Mouse (Mus musculus) MEL (cell line): ENCODE measurements around the gene Rhobtb1. TPM values are rescaled to one million over a fixed set of nuclear protein-coding genes. Genes with fewer than 3 reads are reported as not detected.

Experiments
- DNase-seq: peaks from one replicate; pipeline ENCODE4 v3.0.0; 2011; ENCODE audit warnings: low read depth, low spot score
- H3K27ac ChIP-seq: 2 replicates; pipeline ENCODE4 v1.5.1; 2012; ENCODE audit warnings: low read depth, mild to moderate bottlenecking, control low read depth, low read length, moderate library complexity; ENCODE audit not compliant: control insufficient read depth
- H3K27me3 ChIP-seq, 2 experiments: fragments of 150-350 bp in 1 of 2; sonication (generic) in 1 of 2; 2 replicates each; pipeline ENCODE4 v1.6.1; 2012; ENCODE audit warnings: low read length in 2 of 2, mild to moderate bottlenecking in 2 of 2, improper control_type of control experiment in 1 of 2, moderate library complexity in 1 of 2; ENCODE audit not compliant: insufficient read depth in 2 of 2, control insufficient read depth in 1 of 2
- H3K36me3 ChIP-seq, 2 experiments: 2 replicates each; pipeline ENCODE4 v1.6.1; 2012 to 2014; ENCODE audit warnings: low read length in 2 of 2, improper control_type of control experiment in 1 of 2, inconsistent platforms in 1 of 2, mild to moderate bottlenecking in 1 of 2; ENCODE audit not compliant: insufficient read depth in 2 of 2, control insufficient read depth in 1 of 2
- H3K4me1 ChIP-seq, 2 experiments: fragments of 150-350 bp in 1 of 2; sonication (generic) in 1 of 2; 2 replicates each; pipeline ENCODE4 v1.6.1; 2012; ENCODE audit warnings: low read length in 2 of 2, improper control_type of control experiment in 1 of 2, mild to moderate bottlenecking in 1 of 2; ENCODE audit not compliant: insufficient read depth in 2 of 2, control insufficient read depth in 1 of 2
- H3K4me3 ChIP-seq, 2 experiments: fragments of 150-350 bp in 1 of 2; sonication (generic) in 1 of 2; 2 replicates each; pipeline ENCODE4 v1.5.1; 2012; ENCODE audit warnings: low read depth in 2 of 2, low read length in 2 of 2, mild to moderate bottlenecking in 2 of 2, moderate library complexity in 2 of 2, control low read depth in 1 of 2, improper control_type of control experiment in 1 of 2; ENCODE audit not compliant: control insufficient read depth in 1 of 2, insufficient read depth in 1 of 2
- H3K79me2 ChIP-seq: 2 replicates; pipeline ENCODE4 v1.6.1; 2012; ENCODE audit warnings: mild to moderate bottlenecking, low read length, moderate library complexity; ENCODE audit not compliant: control insufficient read depth, poor library complexity, insufficient read depth
- H3K9ac ChIP-seq: 2 replicates; pipeline ENCODE4 v1.6.1; 2012; ENCODE audit warnings: low read depth, mild to moderate bottlenecking, control low read depth, low read length, moderate library complexity; ENCODE audit not compliant: control insufficient read depth, poor library complexity, severe bottlenecking
- H3K9me3 ChIP-seq: fragments of 150-350 bp; sonication (generic); replicated peaks from 2 replicates; pipeline ENCODE4 v1.6.1; 2012; ENCODE audit warnings: mild to moderate bottlenecking, low read length, improper control_type of control experiment, moderate library complexity; ENCODE audit not compliant: insufficient read depth
- CHD1 ChIP-seq: IDR thresholded peaks from 2 replicates; pipeline ENCODE4 v1.6.1; 2012; ENCODE audit warnings: low read depth, mild to moderate bottlenecking, inconsistent platforms, low read length, improper control_type of control experiment
- CHD2 ChIP-seq: IDR thresholded peaks from 2 replicates; pipeline ENCODE4 v1.6.1; 2011; ENCODE audit warnings: low read length, improper control_type of control experiment
- CTCF ChIP-seq, 3 experiments: IDR thresholded peaks in 2 of 3; conservative IDR thresholded peaks in 1 of 3; 2 replicates each; pipeline ENCODE4 v1.5.1; 2011 to 2012; ENCODE audit warnings: low read length in 3 of 3, low read depth in 2 of 3, mild to moderate bottlenecking in 2 of 3, improper control_type of control experiment in 1 of 3, inconsistent platforms in 1 of 3, mixed read lengths in 1 of 3, moderate library complexity in 1 of 3; ENCODE audit not compliant: control insufficient read depth in 1 of 3, insufficient read depth in 1 of 3, poor library complexity in 1 of 3, severe bottlenecking in 1 of 3
- ELF1 ChIP-seq: IDR thresholded peaks from 2 replicates; pipeline ENCODE4 v1.6.1; 2014; ENCODE audit warnings: low read depth, mild to moderate bottlenecking, inconsistent platforms, low read length, improper control_type of control experiment, moderate library complexity
- ETS1 ChIP-seq: IDR thresholded peaks from 2 replicates; pipeline ENCODE4 v1.6.1; 2012; ENCODE audit warnings: low read depth, mild to moderate bottlenecking, inconsistent platforms, low read length, improper control_type of control experiment, moderate library complexity
- GABPA ChIP-seq: IDR thresholded peaks from 2 replicates; pipeline ENCODE4 v1.6.1; 2012; ENCODE audit warnings: low read depth, mild to moderate bottlenecking, inconsistent platforms, low read length, improper control_type of control experiment, moderate library complexity
- GATA1 ChIP-seq: IDR thresholded peaks from 2 replicates; pipeline ENCODE4 v1.6.1; 2011; ENCODE audit warnings: low read depth, low read length, improper control_type of control experiment
- HCFC1 ChIP-seq: IDR thresholded peaks from 2 replicates; pipeline ENCODE4 v1.6.1; 2012; ENCODE audit warnings: low read depth, mild to moderate bottlenecking, inconsistent platforms, low read length, improper control_type of control experiment, moderate library complexity
- JUND ChIP-seq: IDR thresholded peaks from 2 replicates; pipeline ENCODE4 v1.6.1; 2011; ENCODE audit warnings: low read depth, mild to moderate bottlenecking, improper control_type of control experiment, low read length
- MAFK ChIP-seq: IDR thresholded peaks from 2 replicates; pipeline ENCODE4 v1.6.1; 2011; ENCODE audit warnings: low read depth, mild to moderate bottlenecking, low read length, improper control_type of control experiment, borderline replicate concordance
- MAX ChIP-seq: IDR thresholded peaks from 2 replicates; pipeline ENCODE4 v1.6.1; 2011; ENCODE audit warnings: low read length, improper control_type of control experiment
- MXI1 ChIP-seq: IDR thresholded peaks from 2 replicates; pipeline ENCODE4 v1.6.1; 2011; ENCODE audit warnings: mild to moderate bottlenecking, low read depth, low read length, improper control_type of control experiment
- MYB ChIP-seq: IDR thresholded peaks from 2 replicates; pipeline ENCODE4 v1.6.1; 2011; ENCODE audit warnings: mild to moderate bottlenecking, low read depth, low read length, improper control_type of control experiment
- MYC ChIP-seq: IDR thresholded peaks from 2 replicates; pipeline ENCODE4 v1.6.1; 2011; ENCODE audit warnings: low read depth, mild to moderate bottlenecking, low read length, improper control_type of control experiment, moderate library complexity
- POLR2A ChIP-seq, 2 experiments: IDR thresholded peaks; 2 replicates each; pipeline ENCODE4 v1.6.1; 2011 to 2012; ENCODE audit warnings: low read length in 2 of 2, mild to moderate bottlenecking in 2 of 2, control low read depth in 1 of 2, improper control_type of control experiment in 1 of 2, low read depth in 1 of 2, moderate library complexity in 1 of 2; ENCODE audit not compliant: control insufficient read depth in 1 of 2, insufficient read depth in 1 of 2, poor library complexity in 1 of 2
- POLR2AphosphoS5 ChIP-seq: IDR thresholded peaks from 2 replicates; pipeline ENCODE4 v1.6.1; 2012; ENCODE audit warnings: low read depth, borderline replicate concordance, mild to moderate bottlenecking, inconsistent platforms, low read length, moderate library complexity, mixed read lengths
- SIN3A ChIP-seq: IDR thresholded peaks from 2 replicates; pipeline ENCODE4 v1.6.1; 2012; ENCODE audit warnings: low read length, improper control_type of control experiment, inconsistent platforms
- SMC3 ChIP-seq: IDR thresholded peaks from 2 replicates; pipeline ENCODE4 v1.6.1; 2011; ENCODE audit warnings: low read depth, low read length, improper control_type of control experiment
- TAL1 ChIP-seq: IDR thresholded peaks from 2 replicates; pipeline ENCODE4 v1.6.1; 2012; ENCODE audit warnings: mild to moderate bottlenecking, inconsistent platforms, low read length, moderate library complexity, mixed read lengths
- TBP ChIP-seq: IDR thresholded peaks from 2 replicates; pipeline ENCODE4 v1.8.0; 2011; ENCODE audit warnings: low read depth, low read length, improper control_type of control experiment
- TCF12 ChIP-seq: IDR thresholded peaks from 2 replicates; pipeline ENCODE4 v1.6.1; 2014; ENCODE audit warnings: low read depth, mild to moderate bottlenecking, inconsistent platforms, low read length, improper control_type of control experiment, moderate library complexity
- USF2 ChIP-seq, 2 experiments: IDR thresholded peaks; 2 replicates each; pipeline ENCODE4 v1.6.1; 2011 to 2012; ENCODE audit warnings: improper control_type of control experiment in 2 of 2, low read length in 2 of 2, borderline replicate concordance in 1 of 2, inconsistent platforms in 1 of 2, low read depth in 1 of 2, mild to moderate bottlenecking in 1 of 2; ENCODE audit not compliant: insufficient read depth in 1 of 2
- ZKSCAN1 ChIP-seq: IDR thresholded peaks from 2 replicates; pipeline ENCODE4 v1.6.1; 2012; ENCODE audit warnings: low read depth, mild to moderate bottlenecking, inconsistent platforms, low read length, improper control_type of control experiment, moderate library complexity
- ZNF384 ChIP-seq: IDR thresholded peaks from 2 replicates; pipeline ENCODE4 v1.6.1; 2012; ENCODE audit warnings: low read depth, mild to moderate bottlenecking, inconsistent platforms, low read length, improper control_type of control experiment
- polyA plus RNA-seq, 2 experiments: library from polyadenylated mRNA; stranded (reverse) in 1 of 2; unstranded in 1 of 2; fragments of >175 nt in 1 of 2; fragments of >200 nt in 1 of 2; gene quantifications; 2 replicates each; pipeline versions ENCODE4 v1.2.1 to v1.2.4; 2012; ENCODE audit warnings: low replicate concordance in 2 of 2, low read depth in 1 of 2; ENCODE audit not compliant: insufficient read length in 2 of 2, insufficient read depth in 1 of 2, missing spikeins in 1 of 2
- total RNA-seq: library from RNA; depleted of rRNA; stranded (reverse); fragments of 300-350 nt; gene quantifications from 2 replicates; pipeline ENCODE4 v1.2.3, GENCODE M21; 2012

The Rhobtb1 gene
- total and polyA plus RNA-seq, 3 experiments, result not detected

GRCm38 (mm10) chr10:69311867-69312266, 160.6 kb downstream of the Rhobtb1 start:
- H3K27me3 ChIP-seq, result no peaks in the 10 kb centered on the region
- no peak overlapping the region for H3K9ac ChIP-seq
- no peaks in the 10 kb centered on the region for H3K9me3 ChIP-seq
- no peaks in the 10 kb centered on the region for H3K36me3 ChIP-seq
- no peaks in the 10 kb centered on the region for H3K79me2 ChIP-seq
- DNase-seq, result no peak
- TF ChIP-seq HCFC1 (no peak), TCF12 (no peak), MYB (no peak), MAFK (no peak), ZNF384 (no peak), CHD1 (no peak), GATA1 (no peak), MYC (no peak), ETS1 (no peak), SIN3A (no peak), GABPA (no peak), ELF1 (no peak), SMC3 (no peak), CHD2 (no peak), MAX (no peak)
- H3K27ac ChIP-seq, result no peak overlapping the region
- H3K4me3 ChIP-seq, result no peak overlapping the region
- H3K4me1 ChIP-seq, result no peaks in the 10 kb centered on the region

DNA sequence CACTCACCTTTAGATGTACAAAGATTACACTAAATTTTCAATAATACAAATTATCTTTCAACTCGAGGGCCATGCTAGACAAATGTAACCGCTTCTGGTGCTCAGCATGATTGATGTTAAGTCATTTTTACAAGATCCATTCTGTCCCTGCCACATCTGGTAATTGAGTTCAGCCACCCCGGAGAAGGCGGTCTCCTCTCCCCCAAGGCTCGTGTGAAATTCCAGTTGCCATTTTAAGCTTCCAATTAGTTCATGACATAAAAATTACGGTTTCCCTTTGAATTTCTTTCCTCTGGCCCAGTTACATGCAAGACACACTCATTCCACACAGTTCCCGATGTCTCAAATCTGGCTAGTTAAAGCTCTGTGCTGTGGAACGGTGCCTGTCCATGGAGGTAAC, 162.7 kb downstream of the Rhobtb1 start:
- no peak for TF ChIP-seq TAL1
- TF ChIP-seq GABPA, result no peak
- TF ChIP-seq MXI1, result no peak
- TF ChIP-seq JUND, result no peak
- TF ChIP-seq SMC3, result no peak
- TF ChIP-seq ZKSCAN1, result no peak
- no peak for TF ChIP-seq TBP
- TF ChIP-seq POLR2AphosphoS5, result no peak
- TF ChIP-seq SIN3A, result no peak
- TF ChIP-seq ELF1, result no peak
- no peak for TF ChIP-seq CHD2
- TF ChIP-seq USF2 (IDR thresholded peaks at IDR 0.05; ENCODE audit: borderline replicate concordance in 1 of 2, insufficient read depth in 1 of 2, low read depth in 1 of 2, low read length in 2 of 2), result no peak
- no peak for TF ChIP-seq CTCF (IDR thresholded peaks at IDR 0.05 in 2 of 3, conservative IDR thresholded peaks at IDR 0.05 in 1 of 3; ENCODE audit: control insufficient read depth in 1 of 3, insufficient read depth in 1 of 3, low read depth in 2 of 3, low read length in 3 of 3, poor library complexity in 1 of 3, severe bottlenecking in 1 of 3)
- TF ChIP-seq POLR2A (IDR thresholded peaks at IDR 0.05; ENCODE audit: control insufficient read depth in 1 of 2, insufficient read depth in 1 of 2, low read depth in 1 of 2, low read length in 2 of 2, poor library complexity in 1 of 2), result no peak
- Histone ChIP-seq H3K79me2 (no peaks in the 10 kb centered on the region), H3K4me3 (no peak overlapping the region), H3K36me3 (no peaks in the 10 kb centered on the region), H3K9me3 (no peaks in the 10 kb centered on the region), H3K9ac (no peak overlapping the region), H3K27me3 (no peaks in the 10 kb centered on the region), H3K4me1 (no peaks in the 10 kb centered on the region), H3K27ac (no peak overlapping the region)
- DNase-seq, result no peak
